ENCODE assay signal across 27 mouse cellular contexts in genomic region chr13:52127751-52128150, GRCm38 (mm10).
"Had no signal": no experiment of that assay in that cellular context is flagged by ENCODE, and none has a peak within 500 bp of the region (broad histone marks: within the 10 kb centered on the region; RNA-seq: fewer than 3 reads in every experiment).

No protein-coding gene starts in this region.

- H3K36me3 ChIP-seq: heart, embryonic 15.5 days; hindbrain, embryonic 13.5 days; hindbrain, embryonic 15.5 days; limb, embryonic 10.5 days; limb, embryonic 12.5 days; liver, embryonic 13.5 days had no signal

- H3K4me1 ChIP-seq: heart, embryonic 13.5 days; hindbrain, embryonic 13.5 days; hindbrain, embryonic 15.5 days; limb, embryonic 10.5 days; liver, embryonic 13.5 days had no signal

- H3K9ac ChIP-seq: heart, embryonic 13.5 days; heart, embryonic 15.5 days; hindbrain, embryonic 13.5 days; hindbrain, embryonic 15.5 days; limb, embryonic 12.5 days; liver, embryonic 13.5 days had no signal

- H3K27me3 ChIP-seq: heart, embryonic 15.5 days; hindbrain, embryonic 15.5 days; limb, embryonic 12.5 days; liver, embryonic 13.5 days had no signal

- ATAC-seq: hindbrain, postnatal 0 days; intestine, embryonic 16.5 days had no signal

- DNase-seq: gastrocnemius, postnatal 10 days; gastrocnemius, postnatal 25 days; heart, adult 11 months; heart, adult 2 months; heart, postnatal 14 days; heart, postnatal 36 days; kidney, adult 11 months; kidney, adult 2 months; kidney, adult 9 months; kidney, postnatal 10 days; kidney, postnatal 25 days; kidney, postnatal 4 days; liver; liver, embryonic 13.5 days had no signal

- H3K27ac ChIP-seq: gastrocnemius, adult 2 months; heart, adult 2 months; heart, embryonic 13.5 days; heart, embryonic 15.5 days; hindbrain, embryonic 13.5 days; hindbrain, embryonic 15.5 days; hindbrain, postnatal 0 days; layer of hippocampus, adult 2 months; left cerebral cortex, adult 2 months; limb, embryonic 10.5 days; limb, embryonic 12.5 days; liver, embryonic 13.5 days had no signal

- H3K4me2 ChIP-seq: heart, embryonic 11.5 days; heart, embryonic 13.5 days; heart, embryonic 15.5 days; hindbrain, embryonic 13.5 days; hindbrain, embryonic 15.5 days; limb, embryonic 12.5 days; liver, embryonic 11.5 days; liver, embryonic 13.5 days had no signal

- H3K4me3 ChIP-seq: gastrocnemius, adult 2 months; heart, adult 2 months; heart, embryonic 13.5 days; heart, embryonic 15.5 days; hindbrain, embryonic 13.5 days; hindbrain, embryonic 15.5 days; layer of hippocampus, adult 2 months; left cerebral cortex, adult 2 months; limb, embryonic 10.5 days; limb, embryonic 12.5 days; liver, embryonic 13.5 days had no signal

- H3K9me3 ChIP-seq: limb, embryonic 10.5 days had no signal
